Mouse (Mus musculus): ENCODE measurements around the gene Fxyd3. TPM values are rescaled to one million over a fixed set of nuclear protein-coding genes. Genes with fewer than 3 reads are reported as not detected.

Fxyd3 gene
- polyA plus RNA-seq, 1 experiment from 2014 or later: 0.43 TPM

DNA sequence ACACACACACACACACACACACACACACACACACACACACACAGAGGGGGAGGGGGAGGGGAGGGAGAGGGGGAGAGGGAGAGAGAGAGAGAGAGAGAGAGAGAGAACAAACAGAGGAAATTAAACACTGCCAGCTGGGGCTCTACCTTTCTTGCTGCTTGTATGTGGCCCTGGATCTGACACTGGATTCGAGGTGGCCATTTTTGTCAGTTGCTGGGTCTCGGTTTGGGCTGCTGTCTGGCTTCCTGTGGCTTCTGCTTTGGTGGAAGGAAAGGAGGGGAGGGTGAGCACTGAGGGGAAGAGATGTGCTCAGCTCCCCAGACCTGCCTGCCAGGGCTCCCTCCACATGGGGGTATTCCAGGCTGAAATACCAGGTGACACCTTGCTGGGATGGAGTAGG lies 38.8 kb downstream of the Fxyd3 start:
- no peaks in the 10 kb centered on the region for H3K4me1 ChIP-seq (ENCODE audit: control insufficient read depth, insufficient read depth, low read depth, low read length)
- H3K4me2 ChIP-seq (ENCODE audit: low read length): no peak overlapping the region
- peaks cover 14% of the 10 kb centered on the region for H3K27me3 ChIP-seq (replicated peaks; ENCODE audit: control insufficient read depth, insufficient read depth, low read length)
- H3K36me3 ChIP-seq (ENCODE audit: control insufficient read depth, insufficient read depth, low read length): no peaks in the 10 kb centered on the region
- 78% methylated on average over 2 of the region's 2 CpGs for WGBS
- no peak overlapping the region for H3K4me3 ChIP-seq (ENCODE audit: low read length)
- no peaks in the 10 kb centered on the region for H3K9me3 ChIP-seq (ENCODE audit: control insufficient read depth, low read length)
- no peak overlapping the region for H3K9ac ChIP-seq (ENCODE audit: low read depth, low read length)
- H3K27ac ChIP-seq (ENCODE audit: low read depth, low read length): no peak overlapping the region
- no peak for ATAC-seq

DNA sequence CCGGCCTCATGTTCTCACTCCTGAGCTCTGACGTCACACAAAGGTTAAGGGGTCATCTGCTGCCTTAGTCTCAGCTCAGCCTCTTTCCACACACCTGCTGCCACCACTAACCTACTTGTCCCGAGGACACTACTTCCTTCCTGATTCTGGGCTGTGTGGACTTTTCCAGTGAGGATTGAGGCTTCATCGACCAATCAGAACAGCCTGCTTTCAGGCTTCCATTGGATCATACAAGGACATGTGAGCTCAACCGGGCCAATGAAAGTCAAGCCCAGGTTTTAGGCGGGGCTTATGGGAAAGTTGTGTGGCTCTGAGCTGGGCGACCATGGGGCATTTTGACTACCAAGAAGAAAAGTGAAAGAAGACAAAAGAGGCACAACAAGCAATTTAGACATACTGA lies 39.6 kb downstream of the Fxyd3 start:
- no peak overlapping the region for H3K9ac ChIP-seq (ENCODE audit: low read depth, low read length)
- peaks cover 7% of the 10 kb centered on the region for H3K27me3 ChIP-seq (replicated peaks; ENCODE audit: control insufficient read depth, insufficient read depth, low read length)
- no peaks in the 10 kb centered on the region for H3K4me1 ChIP-seq (ENCODE audit: control insufficient read depth, insufficient read depth, low read depth, low read length)
- H3K27ac ChIP-seq (ENCODE audit: low read depth, low read length): no peak overlapping the region
- no peak overlapping the region for H3K4me3 ChIP-seq (ENCODE audit: low read length)
- no peak overlapping the region for H3K4me2 ChIP-seq (ENCODE audit: low read length)
- 89% methylated on average over 7 of the region's 7 CpGs for WGBS
- no peaks in the 10 kb centered on the region for H3K9me3 ChIP-seq (ENCODE audit: control insufficient read depth, low read length)
- H3K36me3 ChIP-seq (ENCODE audit: control insufficient read depth, insufficient read depth, low read length): no peaks in the 10 kb centered on the region
- no peak for ATAC-seq

DNA sequence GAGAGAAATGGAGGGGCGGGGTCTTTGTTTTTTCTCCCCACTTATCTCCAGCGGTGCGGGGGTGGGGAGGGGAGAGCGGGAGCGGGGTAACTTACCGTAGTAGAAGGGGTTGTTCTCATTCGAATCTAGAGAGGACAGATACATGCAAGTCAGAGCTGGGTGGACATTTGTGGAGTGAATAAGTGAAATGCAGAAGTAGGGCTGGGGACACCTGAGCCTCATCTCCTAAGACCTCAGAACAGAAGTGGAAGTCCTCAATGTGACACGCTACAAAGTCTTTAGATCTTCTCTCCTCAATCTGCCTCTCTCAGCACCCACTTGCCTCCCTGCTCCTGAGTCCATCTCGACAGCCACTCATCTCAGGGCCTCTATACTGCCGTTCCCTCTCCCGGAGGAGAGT lies 41.2 kb downstream of the Fxyd3 start:
- no peak for ATAC-seq
- no peaks in the 10 kb centered on the region for H3K36me3 ChIP-seq (ENCODE audit: control insufficient read depth, insufficient read depth, low read length)
- no peak overlapping the region for H3K27ac ChIP-seq (ENCODE audit: low read depth, low read length)
- H3K27me3 ChIP-seq (replicated peaks; ENCODE audit: control insufficient read depth, insufficient read depth, low read length): no peaks in the 10 kb centered on the region
- H3K4me3 ChIP-seq (ENCODE audit: low read length): no peak overlapping the region
- WGBS: 83% methylated on average over 11 of the region's 11 CpGs
- no peaks in the 10 kb centered on the region for H3K4me1 ChIP-seq (ENCODE audit: control insufficient read depth, insufficient read depth, low read depth, low read length)
- H3K4me2 ChIP-seq (ENCODE audit: low read length): no peak overlapping the region
- H3K9ac ChIP-seq (ENCODE audit: low read depth, low read length): no peak overlapping the region
- H3K9me3 ChIP-seq (ENCODE audit: control insufficient read depth, low read length): no peaks in the 10 kb centered on the region

DNA sequence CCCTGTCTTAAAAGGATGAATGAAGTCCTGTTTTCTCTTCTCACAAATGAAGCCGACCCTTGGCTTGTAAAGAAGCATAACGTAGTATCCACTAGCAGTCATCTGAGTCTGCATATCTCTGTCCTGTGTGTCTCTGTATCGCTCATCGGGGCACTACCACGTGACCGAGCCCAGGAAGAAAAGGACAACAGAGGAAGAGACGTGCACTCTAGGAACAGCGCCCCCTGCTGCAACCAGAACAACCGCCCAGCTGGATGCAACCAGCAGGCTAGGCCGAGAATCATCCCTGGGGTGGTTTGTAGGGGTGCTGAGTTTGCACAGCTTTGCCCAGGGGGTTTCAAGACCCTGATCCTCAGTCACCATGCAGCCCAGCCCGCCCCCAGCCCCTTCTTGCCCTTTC lies 41.7 kb downstream of the Fxyd3 start:
- H3K4me1 ChIP-seq (ENCODE audit: control insufficient read depth, insufficient read depth, low read depth, low read length): no peaks in the 10 kb centered on the region
- H3K4me2 ChIP-seq (ENCODE audit: low read length): no peak overlapping the region
- ATAC-seq: no peak
- no peaks in the 10 kb centered on the region for H3K36me3 ChIP-seq (ENCODE audit: control insufficient read depth, insufficient read depth, low read length)
- WGBS: 58% methylated on average over 11 of the region's 11 CpGs
- no peaks in the 10 kb centered on the region for H3K9me3 ChIP-seq (ENCODE audit: control insufficient read depth, low read length)
- H3K27ac ChIP-seq (ENCODE audit: low read depth, low read length): no peak overlapping the region
- H3K27me3 ChIP-seq (replicated peaks; ENCODE audit: control insufficient read depth, insufficient read depth, low read length): no peaks in the 10 kb centered on the region
- no peak overlapping the region for H3K9ac ChIP-seq (ENCODE audit: low read depth, low read length)
- no peak overlapping the region for H3K4me3 ChIP-seq (ENCODE audit: low read length)

DNA sequence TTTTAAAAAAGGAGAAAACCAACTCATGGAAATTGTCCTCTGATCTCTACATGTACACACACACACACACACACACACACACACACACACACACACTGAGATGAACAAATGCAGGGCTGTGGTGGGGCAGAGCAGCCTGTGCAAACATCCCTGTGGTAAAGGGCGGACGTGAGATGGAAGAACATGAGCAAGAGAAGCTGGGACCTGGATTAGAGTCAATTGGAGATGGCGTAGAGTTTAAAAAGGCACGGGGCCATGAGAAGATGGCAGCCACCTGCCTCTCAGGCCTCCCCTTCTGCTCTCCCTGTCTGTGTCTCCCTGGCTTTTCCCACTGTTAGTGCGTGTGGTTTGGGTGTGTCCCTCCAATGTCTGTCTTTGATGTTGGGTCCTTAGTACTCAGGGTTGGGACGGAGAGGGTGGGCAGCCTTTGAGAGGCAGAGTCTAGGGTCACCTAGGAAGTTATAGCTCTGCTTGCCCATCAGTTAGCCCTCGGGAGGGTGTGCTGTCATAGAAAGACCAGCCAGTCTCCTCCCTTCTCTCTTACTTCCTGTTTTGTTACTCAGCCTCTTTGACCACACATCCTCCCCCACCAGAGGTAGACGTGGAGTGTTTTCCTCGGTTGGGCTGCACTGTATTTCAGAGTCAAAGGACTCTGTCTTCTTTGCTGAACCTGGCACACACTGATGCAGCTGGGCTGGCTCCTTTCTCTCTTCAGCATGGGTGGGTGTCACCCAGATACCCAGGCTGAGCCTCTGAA lies 42.9 kb downstream of the Fxyd3 start:
- no peaks in the 10 kb centered on the region for H3K27me3 ChIP-seq (replicated peaks; ENCODE audit: control insufficient read depth, insufficient read depth, low read length)
- no peak overlapping the region for H3K4me2 ChIP-seq (ENCODE audit: low read length)
- H3K27ac ChIP-seq (ENCODE audit: low read depth, low read length): no peak overlapping the region
- no peaks in the 10 kb centered on the region for H3K36me3 ChIP-seq (ENCODE audit: control insufficient read depth, insufficient read depth, low read length)
- ATAC-seq: no peak
- H3K4me3 ChIP-seq (ENCODE audit: low read length): no peak overlapping the region
- no peaks in the 10 kb centered on the region for H3K4me1 ChIP-seq (ENCODE audit: control insufficient read depth, insufficient read depth, low read depth, low read length)
- 81% methylated on average over 9 of the region's 9 CpGs for WGBS
- H3K9ac ChIP-seq (ENCODE audit: low read depth, low read length): no peak overlapping the region
- H3K9me3 ChIP-seq (ENCODE audit: control insufficient read depth, low read length): no peaks in the 10 kb centered on the region

DNA sequence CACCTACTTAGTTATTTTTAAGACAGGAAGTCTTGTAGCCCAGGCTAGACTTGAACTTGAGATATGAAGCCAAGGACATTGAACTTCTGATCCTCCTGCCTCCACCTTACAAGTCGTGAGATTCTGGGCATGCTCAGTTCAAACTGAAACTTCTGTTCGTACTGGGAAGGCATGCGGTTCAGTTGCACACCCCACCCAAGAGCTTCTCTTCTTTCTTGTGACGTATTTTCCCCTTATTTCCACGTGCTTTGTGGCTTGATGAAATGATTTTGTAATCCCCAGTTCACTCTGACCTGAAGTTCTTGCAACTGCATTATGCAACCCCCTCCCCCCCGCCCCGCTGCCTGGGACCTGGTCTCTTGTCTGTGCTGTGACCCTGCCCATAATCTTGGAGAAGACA lies 44.8 kb downstream of the Fxyd3 start:
- 88% methylated on average over 7 of the region's 7 CpGs for WGBS
- no peak overlapping the region for H3K4me2 ChIP-seq (ENCODE audit: low read length)
- no peaks in the 10 kb centered on the region for H3K9me3 ChIP-seq (ENCODE audit: control insufficient read depth, low read length)
- no peak overlapping the region for H3K4me3 ChIP-seq (ENCODE audit: low read length)
- ATAC-seq: no peak
- H3K36me3 ChIP-seq (ENCODE audit: control insufficient read depth, insufficient read depth, low read length): no peaks in the 10 kb centered on the region
- no peak overlapping the region for H3K9ac ChIP-seq (ENCODE audit: low read depth, low read length)
- H3K27me3 ChIP-seq (replicated peaks; ENCODE audit: control insufficient read depth, insufficient read depth, low read length): no peaks in the 10 kb centered on the region
- H3K4me1 ChIP-seq (ENCODE audit: control insufficient read depth, insufficient read depth, low read depth, low read length): no peaks in the 10 kb centered on the region
- no peak overlapping the region for H3K27ac ChIP-seq (ENCODE audit: low read depth, low read length)

DNA sequence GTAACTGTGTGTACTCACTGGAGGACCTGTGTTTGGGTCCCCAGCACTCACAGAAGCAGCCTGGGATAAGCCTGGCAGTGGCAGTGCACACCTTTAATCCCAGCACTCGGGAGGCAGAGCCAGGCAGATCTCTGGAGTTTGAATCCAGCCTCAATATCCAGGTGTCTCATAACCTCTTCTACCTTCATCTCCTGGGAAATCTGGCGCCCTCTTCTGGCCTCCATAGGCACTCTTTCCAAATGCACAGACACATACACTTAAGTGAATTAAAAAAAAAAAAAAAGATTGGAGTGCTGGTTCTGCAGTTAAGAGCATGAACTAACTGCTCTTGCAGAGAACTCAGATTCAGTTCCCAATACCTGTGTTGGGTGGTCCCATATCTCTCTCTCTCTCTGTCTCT lies 45.8 kb downstream of the Fxyd3 start:
- WGBS: 71% methylated on average over 2 of the region's 2 CpGs
- Histone ChIP-seq H3K27ac (ENCODE audit: low read depth, low read length) (no peak overlapping the region), H3K9me3 (ENCODE audit: control insufficient read depth, low read length) (no peaks in the 10 kb centered on the region)

DNA sequence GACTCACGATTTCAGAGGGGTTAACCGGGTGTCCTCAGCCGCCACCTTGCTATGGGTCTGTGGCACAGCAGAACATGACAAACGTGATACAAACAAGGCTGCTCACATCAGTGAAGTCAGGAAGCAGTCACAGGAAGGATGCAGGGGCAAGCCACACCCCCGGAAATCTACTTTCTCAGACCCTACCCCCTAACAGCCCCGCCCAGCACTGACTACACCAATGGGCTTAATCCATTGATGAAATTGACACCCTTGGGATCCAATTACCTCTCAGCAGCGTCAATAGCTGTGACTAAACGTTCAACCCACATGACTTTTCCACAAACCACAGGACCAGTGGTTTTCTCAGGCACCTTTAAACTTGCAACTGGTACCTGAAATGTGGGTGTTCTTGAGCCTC lies 47.9 kb downstream of the Fxyd3 start:
- no peak for ATAC-seq
- WGBS: 85% methylated on average over 8 of the region's 8 CpGs

More for the DNA sequence above, 45.8 kb downstream of the Fxyd3 start:
- H3K4me3 ChIP-seq (ENCODE audit: low read length): no peak overlapping the region
- H3K36me3 ChIP-seq (ENCODE audit: control insufficient read depth, insufficient read depth, low read length): no peaks in the 10 kb centered on the region
- H3K4me1 ChIP-seq (ENCODE audit: control insufficient read depth, insufficient read depth, low read depth, low read length): no peaks in the 10 kb centered on the region
- no peaks in the 10 kb centered on the region for H3K27me3 ChIP-seq (replicated peaks; ENCODE audit: control insufficient read depth, insufficient read depth, low read length)
- no peak overlapping the region for H3K9ac ChIP-seq (ENCODE audit: low read depth, low read length)
- no peak overlapping the region for H3K4me2 ChIP-seq (ENCODE audit: low read length)
- no peak for ATAC-seq

More for the DNA sequence above, 47.9 kb downstream of the Fxyd3 start:
- no peak overlapping the region for H3K27ac ChIP-seq (ENCODE audit: low read depth, low read length)
- H3K27me3 ChIP-seq (replicated peaks; ENCODE audit: control insufficient read depth, insufficient read depth, low read length): no peaks in the 10 kb centered on the region
- H3K9me3 ChIP-seq (ENCODE audit: control insufficient read depth, low read length): no peaks in the 10 kb centered on the region
- H3K4me1 ChIP-seq (ENCODE audit: control insufficient read depth, insufficient read depth, low read depth, low read length): no peaks in the 10 kb centered on the region
- H3K4me3 ChIP-seq (ENCODE audit: low read length): no peak overlapping the region
- H3K9ac ChIP-seq (ENCODE audit: low read depth, low read length): no peak overlapping the region
- H3K36me3 ChIP-seq (ENCODE audit: control insufficient read depth, insufficient read depth, low read length): no peaks in the 10 kb centered on the region
- no peak overlapping the region for H3K4me2 ChIP-seq (ENCODE audit: low read length)

All from hindbrain, embryonic 16.5 days (tissue).